Mouse (Mus musculus) ES-E14 (cell line): ENCODE measurements around the gene Wwtr1. TPM values are rescaled to one million over a fixed set of nuclear protein-coding genes. Genes with fewer than 3 reads are reported as not detected.

Experiments used
- DNase-seq: peaks from one replicate; pipeline ENCODE4 v3.0.0-alpha.2; 2013; ENCODE audit warnings: low read depth, low spot score
- H3K27ac ChIP-seq: 2 replicates; pipeline ENCODE4 v1.5.1; 2012; ENCODE audit warnings: low read depth, mild to moderate bottlenecking, low read length, moderate library complexity, mixed read lengths; ENCODE audit not compliant: poor library complexity, insufficient read depth, severe bottlenecking
- H3K36me3 ChIP-seq: 2 replicates; pipeline ENCODE4 v1.6.1; 2012; ENCODE audit warnings: mild to moderate bottlenecking, low read length, moderate library complexity, mixed read lengths; ENCODE audit not compliant: control insufficient read depth, poor library complexity, insufficient read depth, severe bottlenecking
- H3K4me1 ChIP-seq, 2 experiments: fragments of 150-350 bp in 1 of 2; sonication (generic) in 1 of 2; 2 replicates each; pipeline ENCODE4 v1.6.1; 2012; ENCODE audit warnings: low read length in 2 of 2, mild to moderate bottlenecking in 1 of 2, mixed read lengths in 1 of 2; ENCODE audit not compliant: control insufficient read depth in 2 of 2, insufficient read depth in 2 of 2, poor library complexity in 1 of 2
- H3K4me3 ChIP-seq, 2 experiments: fragments of 150-350 bp in 1 of 2; sonication (generic) in 1 of 2; 2 replicates each; pipeline ENCODE4 v1.5.1; 2012; ENCODE audit warnings: low read length in 2 of 2, low read depth in 1 of 2, mild to moderate bottlenecking in 1 of 2, mixed read lengths in 1 of 2; ENCODE audit not compliant: insufficient read depth in 1 of 2, poor library complexity in 1 of 2, severe bottlenecking in 1 of 2
- H3K9ac ChIP-seq: 2 replicates; pipeline ENCODE4 v1.6.1; 2012; ENCODE audit warnings: low read depth, mild to moderate bottlenecking, low read length, mixed read lengths; ENCODE audit not compliant: poor library complexity, insufficient read depth, severe bottlenecking
- H3K9me3 ChIP-seq: fragments of 150-350 bp; sonication (generic); 2 replicates; pipeline ENCODE4 v1.6.1; 2012; ENCODE audit warnings: low read depth, mild to moderate bottlenecking, low read length; ENCODE audit not compliant: control insufficient read depth, insufficient read depth
- CHD2 ChIP-seq: IDR thresholded peaks from 2 replicates; pipeline ENCODE4 v1.6.1; 2014; ENCODE audit warnings: mild to moderate bottlenecking, low read depth, low read length, inconsistent platforms
- HCFC1 ChIP-seq: IDR thresholded peaks from 2 replicates; pipeline ENCODE4 v1.6.1; 2012; ENCODE audit warnings: low read length, inconsistent platforms, borderline replicate concordance; ENCODE audit not compliant: insufficient read depth
- MAFK ChIP-seq: IDR thresholded peaks from 2 replicates; pipeline ENCODE4 v1.6.1; 2014; ENCODE audit warnings: mild to moderate bottlenecking, low read depth, low read length, inconsistent platforms; ENCODE audit not compliant: insufficient read depth
- ZC3H11A ChIP-seq: IDR thresholded peaks from 2 replicates; pipeline ENCODE4 v1.6.1; 2012; ENCODE audit warnings: low read depth, mild to moderate bottlenecking, inconsistent platforms, low read length, borderline replicate concordance
- ZNF384 ChIP-seq: IDR thresholded peaks from 2 replicates; pipeline ENCODE4 v1.6.1; 2012; ENCODE audit warnings: low read depth, low read length, inconsistent platforms
- in situ Hi-C, 2 experiments: fragments of 600-800 bp; cut with MboI; formaldehyde crosslinking; loops; one replicate each; pipeline ENCODE4 v1.15.1; 2025; ENCODE audit warnings: low sequenced_read_pairs in 2 of 2, inconsistent platforms in 1 of 2; ENCODE audit not compliant: unreplicated experiment in 2 of 2
- total RNA-seq: library from RNA; depleted of rRNA; stranded (reverse); fragments of 300-350 nt; gene quantifications from 2 replicates; pipeline ENCODE4 v1.2.3, GENCODE M21; 2012

Gene Wwtr1
- total RNA-seq, 1 experiment: 20.0 TPM

GRCm38 (mm10) chr3:57470326-57470725, 105.4 kb downstream of the Wwtr1 start:
- no peak overlapping the region for H3K9ac ChIP-seq
- no peak overlapping the region for H3K4me3 ChIP-seq
- peak; percentile 52 for DNase-seq
- H3K27ac ChIP-seq: no peak overlapping the region
- peaks cover 1% of the 10 kb centered on the region; the same call in 1 of the 2 replicates for H3K36me3 ChIP-seq
- TF ChIP-seq ZC3H11A (peak; percentile 66; the same call in 1 of the 2 replicates), HCFC1 (no peak), ZNF384 (no peak), MAFK (no peak)
- H3K4me1 ChIP-seq: peaks cover 0 to 9% of the 10 kb centered on the region in 2 experiments; a peak in 1 of 4 replicates
- in situ Hi-C loops: loop anchor here in 1 of 2 experiments (5.0 kb wide), 1 partner anchor 157 kb away; no protein-coding TSS in a partner anchor
- H3K9me3 ChIP-seq: no peaks in the 10 kb centered on the region

GRCm38 (mm10) chr3:57469325-57469724, 106.4 kb downstream of the Wwtr1 start:
- H3K9me3 ChIP-seq: no peaks in the 10 kb centered on the region
- H3K9ac ChIP-seq: no peak overlapping the region
- no peak overlapping the region for H3K4me3 ChIP-seq
- no peak for TF ChIP-seq ZNF384
- no peak for TF ChIP-seq CHD2
- TF ChIP-seq ZC3H11A: no peak
- no peak for TF ChIP-seq HCFC1
- no peak for TF ChIP-seq MAFK
- H3K4me1 ChIP-seq: peaks cover 0 to 9% of the 10 kb centered on the region in 2 experiments; a peak in 1 of 4 replicates
- H3K27ac ChIP-seq: no peak overlapping the region
- in situ Hi-C loops: loop anchor here in 1 of 2 experiments (10.0 kb wide), 1 partner anchor 155 kb away; no protein-coding TSS in a partner anchor
- DNase-seq: no peak
- 0 out of 2 replicates have a peak, but pooled peaks cover 2% of the 10 kb centered on the region for H3K36me3 ChIP-seq

- Histone ChIP-seq H3K27ac (no peak overlapping the region), H3K4me1 (peaks cover 0 to 3% of the 10 kb centered on the region in 2 experiments; a peak in 1 of 4 replicates), H3K4me3 (no peak overlapping the region), H3K9ac (no peak overlapping the region), H3K36me3 (0 out of 2 replicates have a peak, but pooled peaks cover 2% of the 10 kb centered on the region), H3K9me3 (no peaks in the 10 kb centered on the region)
- TF ChIP-seq HCFC1 (no peak), CHD2 (no peak), MAFK (no peak), ZC3H11A (no peak), ZNF384 (no peak)
- DNase-seq: no peak
- in situ Hi-C loops: loop anchor here in 1 of 2 experiments (10.0 kb wide), 1 partner anchor 159 kb away; no protein-coding TSS in a partner anchor
These were observed 109.4 kb downstream of the Wwtr1 start for GRCm38 (mm10) chr3:57466289-57466688.

GRCm38 (mm10) chr3:57463302-57463701, 112.4 kb downstream of the Wwtr1 start:
- DNase-seq: no peak
- peaks cover 6% of the 10 kb centered on the region; the same call in 1 of the 2 replicates for H3K36me3 ChIP-seq
- in situ Hi-C loops: loop anchor here in 1 of 2 experiments (10.0 kb wide), 1 partner anchor 161 kb away; no protein-coding TSS in a partner anchor
- H3K4me3 ChIP-seq: no peak overlapping the region
- no peaks in the 10 kb centered on the region for H3K4me1 ChIP-seq
- TF ChIP-seq ZNF384 (no peak), CHD2 (no peak), HCFC1 (no peak)
- no peak overlapping the region for H3K9ac ChIP-seq
- no peaks in the 10 kb centered on the region for H3K9me3 ChIP-seq
- no peak overlapping the region for H3K27ac ChIP-seq

GRCm38 (mm10) chr3:57458652-57459051, 117.1 kb downstream of the Wwtr1 start:
- H3K9me3 ChIP-seq: no peaks in the 10 kb centered on the region

More at GRCm38 (mm10) chr3:57458652-57459051, 117.1 kb downstream of the Wwtr1 start:
- Histone ChIP-seq H3K27ac (no peak overlapping the region), H3K4me1 (no peaks in the 10 kb centered on the region), H3K36me3 (peaks cover 3% of the 10 kb centered on the region; the same call in 1 of the 2 replicates), H3K4me3 (no peak overlapping the region), H3K9ac (no peak overlapping the region)
- in situ Hi-C loops: no loop called here
- TF ChIP-seq ZNF384 (no peak), CHD2 (no peak), MAFK (no peak), HCFC1 (no peak), ZC3H11A (no peak)
- DNase-seq: no peak
